Mouse (Mus musculus) NIH3T3 (cell line): ENCODE measurements around the gene Fgd3.

Source experiments
- DNase-seq: peaks from one replicate; pipeline ENCODE4 v3.0.0-alpha.2; 2012; ENCODE audit warnings: low read depth

Fgd3 gene

DNA sequence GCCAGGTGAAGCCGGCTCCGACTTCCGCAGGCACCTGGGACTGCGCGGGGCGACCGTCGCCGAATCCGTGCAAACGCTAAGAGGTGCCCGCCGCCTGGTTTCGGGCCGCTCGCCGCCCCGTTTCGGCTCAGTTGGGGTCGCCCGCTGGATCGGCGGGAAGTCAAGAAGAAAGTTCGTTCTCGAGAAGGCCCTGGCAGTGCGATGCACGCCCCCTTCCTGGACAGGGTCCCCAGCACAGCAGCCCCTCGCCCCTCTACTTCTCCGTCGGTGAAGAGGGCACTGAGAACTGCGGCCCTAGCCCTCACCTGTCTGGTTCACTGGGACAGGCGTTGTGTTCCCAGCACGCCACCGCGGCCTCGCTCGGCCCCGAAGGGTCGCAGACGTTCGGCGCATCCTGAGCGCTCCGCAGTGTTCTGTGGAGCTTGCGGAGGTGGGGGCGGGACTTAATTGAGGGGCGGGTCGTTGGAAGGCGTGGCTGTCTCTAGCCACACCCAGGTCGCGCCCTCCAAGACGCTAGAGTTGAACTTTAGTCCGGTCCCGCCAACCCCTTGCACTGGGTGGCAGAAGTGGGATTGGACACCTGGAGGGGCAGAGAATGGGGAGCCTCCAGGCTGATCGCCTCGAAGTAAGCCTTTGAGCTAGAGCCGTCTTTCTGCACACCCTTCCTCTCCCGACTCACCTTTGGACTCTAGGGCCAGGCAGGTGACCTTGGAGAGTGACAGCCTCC is 72.2 kb downstream of the Fgd3 start:
- DNase-seq: no peak

DNA sequence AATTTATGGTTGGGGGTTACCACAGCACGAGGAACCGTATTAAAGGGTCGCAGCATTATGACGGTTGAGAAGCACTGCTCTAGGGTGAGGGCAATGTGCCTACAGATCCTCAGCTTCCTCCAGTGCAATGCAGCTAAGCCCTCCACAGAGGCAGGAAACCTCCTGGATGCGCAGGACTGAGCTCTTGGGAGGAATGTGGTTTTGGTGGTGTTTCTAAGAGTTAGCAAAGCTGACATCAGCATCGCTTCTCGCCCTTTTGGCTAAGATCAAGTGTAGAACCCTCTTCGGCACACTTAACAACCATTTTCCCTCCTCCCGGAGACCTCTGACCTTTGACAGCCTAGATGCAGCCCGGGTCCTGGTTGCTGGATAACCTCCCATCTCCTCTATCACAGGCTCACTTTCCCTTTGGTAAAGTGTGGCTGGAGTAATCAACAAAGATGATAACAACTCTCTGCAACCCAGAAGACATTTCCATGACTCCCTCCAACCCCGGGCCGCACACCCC is 72.8 kb downstream of the Fgd3 start:
- DNase-seq: no peak

DNA sequence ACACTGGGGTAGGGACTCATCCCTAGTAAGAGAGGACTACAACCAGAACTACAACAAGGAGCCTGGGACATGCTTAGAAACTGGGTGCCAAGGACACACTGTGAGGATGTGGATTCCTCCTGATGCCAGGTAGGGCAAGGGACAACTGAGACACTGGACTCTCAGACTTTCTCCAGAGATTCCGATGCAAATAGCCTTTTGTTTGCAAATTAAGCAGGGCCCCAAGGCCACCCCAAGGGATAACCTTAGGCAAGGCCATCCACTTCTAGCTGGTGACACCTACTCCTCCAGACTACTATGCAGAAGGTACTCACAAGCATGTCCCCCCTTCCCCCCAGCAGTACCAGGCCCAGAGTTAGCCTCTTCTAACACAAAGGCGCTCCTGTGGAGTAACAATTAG is 73.5 kb downstream of the Fgd3 start:
- DNase-seq: no peak

DNA sequence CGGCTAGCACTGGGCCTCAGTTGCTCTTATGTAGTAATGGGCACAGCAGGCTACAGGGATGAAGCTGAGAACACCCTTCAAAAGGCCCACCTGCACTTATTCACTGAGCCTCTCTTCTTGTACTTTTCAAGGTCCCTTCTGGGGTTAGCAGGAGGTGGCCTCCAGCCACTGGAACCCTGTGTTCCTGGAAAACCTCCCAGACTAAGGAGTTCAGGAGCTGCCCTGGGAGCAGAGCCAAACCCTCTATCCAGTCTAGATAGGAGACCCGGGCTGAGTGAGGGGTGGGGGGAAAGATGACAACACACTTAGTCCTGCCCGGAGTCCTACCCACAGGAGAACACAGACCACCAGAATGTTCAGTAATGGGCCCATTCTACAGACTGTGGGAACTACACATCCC is 74.1 kb downstream of the Fgd3 start:
- no peak for DNase-seq

DNA sequence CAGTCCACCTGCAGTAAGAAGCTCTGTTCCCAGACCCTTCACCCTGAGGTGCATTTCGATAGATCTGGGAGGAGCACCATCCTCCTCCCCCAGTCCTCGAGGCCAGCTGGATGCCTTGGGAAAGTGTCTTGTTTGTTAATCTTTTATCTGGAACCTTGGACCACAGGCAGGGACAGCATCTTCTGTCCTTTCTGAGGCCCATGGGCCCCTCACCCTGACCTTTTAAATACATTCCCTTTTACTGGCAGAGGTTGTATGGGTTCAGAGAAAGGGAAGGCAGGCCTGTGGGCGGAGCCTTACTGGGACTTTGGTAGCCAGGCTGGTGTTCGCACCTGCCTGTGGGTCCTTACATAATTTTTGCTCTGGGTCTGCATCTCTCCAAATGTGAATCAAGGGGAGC is 74.9 kb downstream of the Fgd3 start:
- DNase-seq: no peak

DNA sequence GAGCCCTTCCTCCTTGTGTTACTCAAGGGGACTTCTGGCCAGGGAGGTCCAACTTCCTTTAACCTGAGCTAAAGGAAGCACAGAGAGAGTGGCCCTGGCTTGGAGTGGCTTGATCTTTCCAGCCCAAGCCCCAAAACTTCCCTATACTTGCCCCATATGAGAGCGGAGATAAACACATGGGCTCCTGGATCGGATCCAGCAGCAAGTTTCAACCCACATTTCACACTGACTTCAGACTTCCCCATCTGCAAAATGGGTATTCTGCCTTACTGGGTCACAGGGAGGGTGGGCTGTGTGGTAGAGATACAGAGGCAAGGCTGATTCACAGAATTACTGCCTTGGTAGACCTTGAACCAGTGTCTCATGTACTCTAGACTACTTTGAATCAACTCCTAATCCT is 76.6 kb downstream of the Fgd3 start:
- no peak for DNase-seq

DNA sequence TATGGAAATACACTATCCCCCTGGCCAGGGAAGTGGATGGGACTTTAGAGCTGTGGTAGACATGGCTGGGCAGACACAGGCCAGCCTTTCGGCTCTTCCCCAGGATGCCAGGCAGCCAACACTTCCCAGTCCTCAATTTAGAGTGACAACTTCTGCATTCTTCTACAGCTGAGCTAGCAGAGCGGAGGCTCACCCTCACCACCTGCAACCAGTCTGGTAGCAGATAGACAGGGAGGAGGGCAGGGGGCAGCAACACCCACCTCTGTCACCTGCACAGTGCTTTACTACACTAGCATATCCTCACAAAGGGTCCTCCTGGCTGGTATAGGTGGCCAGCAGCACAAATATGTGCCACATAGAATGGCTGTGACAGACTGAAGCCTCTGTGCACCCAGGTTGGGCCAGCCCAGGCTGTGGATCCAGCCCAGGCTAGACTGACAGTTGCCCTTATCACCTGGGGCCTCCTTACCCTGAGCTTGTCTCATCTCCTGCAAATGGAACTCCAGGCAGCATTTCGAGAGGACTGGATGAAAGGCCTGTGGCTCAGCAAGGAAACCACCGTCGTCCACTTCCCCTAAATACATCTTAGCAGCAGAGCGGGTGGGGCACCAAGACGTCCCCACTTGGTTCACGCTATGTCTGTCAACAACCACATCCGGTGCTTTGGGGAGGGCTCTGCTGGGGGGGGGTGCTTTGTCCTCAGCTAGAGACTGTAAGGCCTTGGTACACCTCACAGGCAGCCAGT is 77.6 kb downstream of the Fgd3 start:
- DNase-seq: no peak

DNA sequence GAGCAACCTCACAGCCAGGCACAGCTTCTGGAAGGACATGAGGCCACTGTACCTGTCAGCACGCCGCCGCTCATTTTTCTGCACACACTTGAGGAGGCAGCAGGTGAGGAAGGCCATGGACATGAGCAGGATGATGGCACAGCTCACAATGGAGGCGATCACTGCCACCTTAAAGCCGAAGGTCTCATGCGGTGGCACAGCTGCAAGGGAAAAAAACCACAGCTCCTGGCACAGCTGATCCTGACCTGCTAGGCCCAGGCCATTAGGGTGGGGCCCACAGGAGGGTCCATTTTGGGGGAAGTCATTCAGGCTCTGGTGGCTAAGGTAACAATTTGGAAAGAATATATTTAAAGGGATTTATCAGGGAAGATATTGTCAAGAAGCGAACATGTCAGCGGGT is 81.4 kb downstream of the Fgd3 start:
- no peak for DNase-seq

DNA sequence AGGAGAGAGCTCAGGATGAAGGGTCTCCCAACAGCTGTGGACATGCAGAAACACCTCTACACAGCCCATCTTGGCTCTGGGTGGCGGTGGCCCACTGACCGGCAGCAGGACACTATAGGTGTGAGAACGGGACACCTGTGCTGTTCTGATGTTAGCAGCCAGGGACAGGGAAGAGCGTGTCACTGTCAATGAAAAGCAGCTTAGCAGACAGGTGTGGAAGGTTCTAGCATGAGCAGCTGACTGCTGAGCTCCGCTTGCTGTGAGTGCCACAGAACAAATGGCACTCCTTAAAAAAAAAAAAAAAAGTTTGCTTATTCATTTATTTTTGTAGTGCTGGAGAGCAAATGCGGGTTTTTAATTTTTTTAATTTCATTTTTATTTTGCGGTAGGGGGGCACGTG is 82.5 kb downstream of the Fgd3 start:
- no peak for DNase-seq

DNA sequence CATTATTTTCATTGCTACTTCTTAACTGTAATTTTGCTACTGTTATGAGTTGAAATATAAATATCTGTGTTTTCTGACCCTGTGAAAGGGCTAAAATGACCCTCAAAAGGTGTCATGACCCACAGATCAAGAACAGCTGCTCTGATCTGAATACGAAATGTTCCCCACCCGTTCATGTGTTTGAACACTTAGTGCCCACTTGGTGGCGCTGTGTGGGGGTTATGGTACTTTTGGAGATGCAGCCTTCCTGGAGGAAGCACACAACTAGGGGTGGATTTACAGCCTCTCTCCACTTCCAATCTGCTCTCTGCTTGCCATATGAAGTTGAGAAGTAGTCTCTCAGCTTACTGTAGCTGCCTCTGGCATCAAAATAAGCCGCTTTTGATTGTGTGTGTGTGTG is 85.4 kb downstream of the Fgd3 start:
- no peak for DNase-seq

DNA sequence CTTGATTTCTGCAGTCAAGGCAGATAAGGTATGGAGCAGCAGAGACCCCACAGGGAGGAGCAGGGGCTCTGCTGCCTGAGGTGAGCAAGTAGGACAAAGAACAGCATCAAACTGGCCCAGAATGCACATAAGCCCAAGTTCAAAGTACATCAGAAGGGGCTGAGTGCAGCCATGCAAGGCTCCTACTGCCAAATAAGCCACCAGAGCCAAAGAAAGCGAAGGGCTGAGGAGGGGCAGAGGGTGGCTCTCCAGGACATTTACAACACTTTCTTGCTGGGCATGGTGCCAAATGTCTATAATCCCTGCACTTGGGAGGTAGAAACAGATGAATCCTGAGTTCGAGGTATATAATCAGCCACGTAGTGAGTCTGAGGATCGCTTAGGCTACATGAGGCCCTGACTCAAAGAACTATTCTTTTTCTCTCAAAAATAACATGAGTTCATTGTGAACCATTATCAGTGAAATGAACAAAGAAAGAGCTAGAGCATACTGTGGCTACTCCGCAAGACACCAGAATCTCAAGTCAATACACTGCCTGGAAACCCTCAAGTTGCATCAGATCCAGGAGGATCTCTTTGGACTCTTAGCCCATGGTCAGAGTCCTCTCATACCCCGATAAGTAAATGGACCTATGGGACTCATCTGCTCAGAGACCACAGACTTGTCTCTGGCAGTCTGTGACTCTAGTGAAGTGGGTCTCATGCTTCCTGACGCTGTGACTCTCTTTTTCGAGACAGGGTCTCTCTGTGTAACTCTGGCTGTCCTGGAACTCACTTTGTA is 86.1 kb downstream of the Fgd3 start:
- DNase-seq: no peak

DNA sequence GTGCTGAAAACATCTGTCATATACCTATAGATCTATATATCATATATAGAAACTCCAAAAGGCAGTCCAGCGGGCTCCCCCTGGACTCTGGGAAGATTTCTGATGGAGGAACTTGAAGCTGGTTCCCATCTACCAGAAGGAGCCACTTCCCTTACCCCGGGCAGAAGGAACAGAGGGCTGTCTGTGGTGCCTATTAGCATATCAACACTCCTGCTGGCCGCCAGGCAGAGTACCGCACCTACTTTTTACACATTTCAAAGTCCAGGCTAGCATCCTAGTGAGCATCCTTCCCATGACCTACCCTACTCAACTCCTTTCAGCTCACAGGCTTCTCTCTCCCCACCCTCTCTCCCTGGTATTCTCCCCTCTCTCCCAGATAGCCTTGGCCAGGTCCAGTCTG is 94.5 kb downstream of the Fgd3 start:
- no peak for DNase-seq

DNA sequence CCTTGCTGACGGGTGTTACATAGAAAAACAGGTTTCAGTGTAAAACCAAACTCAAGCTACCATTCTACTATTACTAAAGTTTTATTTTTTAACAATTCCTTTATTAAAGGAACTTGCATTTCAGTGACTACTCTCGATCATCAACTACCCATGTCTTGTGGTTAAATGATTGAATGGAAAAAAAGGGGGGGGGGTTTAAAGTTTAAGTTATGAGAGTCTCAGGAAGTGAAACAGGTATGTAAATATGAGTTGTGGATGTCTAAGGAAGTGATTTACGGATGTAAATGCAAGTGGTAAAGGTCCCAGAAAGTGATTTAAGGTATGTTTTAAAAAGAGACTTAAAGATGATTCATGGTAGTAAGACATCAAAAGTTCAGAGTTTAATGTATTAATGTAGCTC is 95.0 kb downstream of the Fgd3 start:
- DNase-seq: no peak

DNA sequence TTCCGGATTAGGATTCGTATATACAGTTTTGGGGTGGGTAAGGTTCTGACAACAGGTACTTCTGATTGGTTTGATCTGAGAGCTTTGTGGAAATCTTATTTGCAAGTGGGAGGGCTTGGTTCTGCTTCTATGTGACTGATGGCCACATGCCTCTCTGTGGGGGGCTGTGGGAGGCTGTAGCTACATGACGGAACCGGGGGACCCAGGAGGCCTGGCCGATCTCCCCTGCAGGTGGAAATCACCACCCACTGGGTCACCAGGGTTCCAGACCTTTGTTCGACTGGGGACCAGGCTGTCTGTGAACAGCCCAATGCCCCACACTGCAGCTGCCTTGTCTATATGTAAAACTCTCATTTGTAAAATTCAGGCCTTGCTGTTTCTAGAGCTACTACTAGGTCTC is 95.4 kb downstream of the Fgd3 start:
- no peak for DNase-seq

DNA sequence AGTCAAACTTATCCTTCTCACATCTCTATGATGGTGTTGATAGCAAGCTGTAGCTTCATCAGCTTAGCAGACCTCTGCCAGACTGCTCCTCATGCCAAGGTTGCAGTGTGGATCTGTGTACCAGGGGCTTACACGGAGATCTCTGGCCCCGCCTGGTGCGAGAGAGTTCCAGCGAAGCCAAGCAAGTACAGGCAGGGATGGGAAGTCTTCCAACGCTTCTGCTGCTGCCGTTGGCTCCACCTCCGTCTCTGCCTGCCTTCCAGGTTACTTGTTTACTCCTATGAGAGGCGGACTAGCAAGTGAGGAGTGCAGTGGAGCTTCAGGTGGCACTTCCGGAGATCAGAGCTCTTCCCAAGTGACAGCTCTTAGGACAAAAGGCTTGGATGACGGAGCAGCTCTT is 95.8 kb downstream of the Fgd3 start:
- DNase-seq: no peak

DNA sequence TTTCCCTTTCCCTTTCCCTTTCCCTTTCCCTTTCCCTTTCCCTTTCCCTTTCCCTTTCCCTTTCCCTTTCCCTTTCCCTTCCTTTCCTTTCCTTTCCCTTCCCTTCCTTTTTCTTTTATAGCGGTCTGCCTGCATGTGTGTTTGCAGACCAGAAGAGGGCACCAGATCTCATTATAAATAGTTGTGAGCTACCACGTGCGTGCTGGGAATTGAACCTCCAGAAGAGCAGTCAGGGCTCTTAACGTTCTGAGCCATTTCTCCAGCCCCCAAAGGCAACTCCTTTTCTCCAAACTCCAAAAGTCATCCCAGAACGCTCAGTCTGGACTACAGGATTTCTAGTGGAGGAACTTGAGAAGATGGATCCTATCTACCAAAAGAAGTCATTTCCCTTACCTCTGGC is 99.2 kb downstream of the Fgd3 start:
- no peak for DNase-seq

DNA sequence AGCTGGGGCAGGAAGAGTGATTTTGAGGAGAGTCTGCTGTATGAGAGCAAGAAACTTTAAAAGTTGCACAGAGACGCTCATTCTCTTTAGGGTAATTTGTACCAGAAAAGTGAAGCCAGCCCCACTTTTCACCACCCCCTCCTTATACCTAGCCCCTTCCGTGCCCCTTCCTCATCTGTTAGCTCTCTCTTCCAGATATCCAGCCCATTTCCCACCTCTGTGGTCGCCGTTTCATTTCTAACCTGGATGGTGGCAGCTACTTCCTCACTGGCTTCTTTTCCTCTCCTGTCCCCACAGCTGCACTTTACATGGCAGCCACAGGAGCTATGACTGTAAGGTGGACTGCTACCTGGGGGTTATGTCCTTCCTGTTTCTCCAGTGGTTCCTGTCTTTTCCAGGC is 100.7 kb downstream of the Fgd3 start:
- no peak for DNase-seq

DNA sequence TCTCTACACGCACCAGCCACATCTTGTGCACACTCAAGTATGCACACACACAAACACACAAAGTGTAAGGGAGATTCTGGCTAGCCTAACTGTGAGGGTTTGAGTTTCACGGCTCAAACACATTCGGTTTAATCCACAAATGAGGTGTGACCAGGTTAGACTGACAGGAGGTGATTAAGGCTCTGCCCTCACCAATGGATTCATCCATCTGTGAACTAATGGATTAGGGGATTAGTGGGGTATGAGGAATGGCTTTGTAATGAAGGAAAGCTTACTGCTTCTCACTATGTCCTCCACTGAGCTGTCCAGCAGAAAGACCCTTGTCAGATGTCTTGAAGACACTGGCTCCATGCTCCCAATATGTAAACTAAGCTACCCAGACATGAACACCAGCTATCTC is 101.5 kb downstream of the Fgd3 start:
- DNase-seq: no peak

DNA sequence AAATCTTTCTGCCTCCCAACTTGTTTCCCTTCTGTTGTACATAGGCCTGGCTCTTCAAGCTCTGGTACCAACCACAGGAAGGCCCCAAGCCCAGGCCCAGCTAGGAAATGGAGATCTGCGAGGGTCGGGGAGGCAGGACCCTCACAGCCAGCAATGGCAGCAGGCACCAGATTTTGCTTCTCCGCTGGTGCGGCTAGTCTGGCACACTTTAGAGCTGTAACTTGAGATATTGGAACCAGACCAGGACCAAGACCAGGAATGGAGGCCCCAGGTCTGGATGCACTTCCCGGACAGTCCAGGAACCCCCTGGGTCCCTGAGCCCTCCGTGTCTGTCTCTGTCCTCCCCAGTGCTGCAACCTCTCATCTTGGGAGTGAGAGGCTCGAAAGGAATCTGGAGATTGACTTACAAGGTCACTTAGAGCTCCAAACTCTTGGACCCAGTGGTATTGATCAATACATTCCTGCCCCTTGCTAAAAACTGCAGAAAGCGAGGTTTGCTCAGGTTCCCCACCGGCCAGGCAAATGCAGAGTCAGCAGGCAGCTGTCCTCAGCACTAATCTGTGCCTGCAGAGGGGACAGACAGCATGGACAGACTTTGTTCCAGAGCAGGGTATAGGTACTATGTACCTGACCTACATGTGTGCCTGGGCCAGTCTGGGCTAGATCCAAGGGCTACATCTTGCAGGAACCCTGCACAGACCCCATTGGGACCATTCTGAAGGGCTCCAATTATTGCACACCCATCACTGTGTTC is 103.1 kb downstream of the Fgd3 start:
- peak; percentile 17 for DNase-seq

DNA sequence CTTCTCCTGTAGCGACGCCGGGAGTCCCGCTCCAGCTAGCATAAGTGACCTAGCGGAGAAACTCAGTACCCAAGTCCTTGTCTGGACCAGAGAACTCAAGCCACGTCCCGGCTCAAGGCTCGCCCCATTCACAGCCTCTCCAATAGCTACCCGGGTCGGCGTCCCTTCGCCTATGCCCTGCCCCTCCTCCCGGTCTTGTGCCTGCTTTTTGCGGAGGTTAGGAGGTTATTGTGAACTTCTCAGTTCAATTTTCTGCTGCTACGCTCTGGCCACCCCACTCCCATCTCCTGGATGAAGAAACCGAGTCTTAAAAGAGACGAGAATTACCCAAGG is 103.9 kb downstream of the Fgd3 start:
- DNase-seq: no peak

DNA sequence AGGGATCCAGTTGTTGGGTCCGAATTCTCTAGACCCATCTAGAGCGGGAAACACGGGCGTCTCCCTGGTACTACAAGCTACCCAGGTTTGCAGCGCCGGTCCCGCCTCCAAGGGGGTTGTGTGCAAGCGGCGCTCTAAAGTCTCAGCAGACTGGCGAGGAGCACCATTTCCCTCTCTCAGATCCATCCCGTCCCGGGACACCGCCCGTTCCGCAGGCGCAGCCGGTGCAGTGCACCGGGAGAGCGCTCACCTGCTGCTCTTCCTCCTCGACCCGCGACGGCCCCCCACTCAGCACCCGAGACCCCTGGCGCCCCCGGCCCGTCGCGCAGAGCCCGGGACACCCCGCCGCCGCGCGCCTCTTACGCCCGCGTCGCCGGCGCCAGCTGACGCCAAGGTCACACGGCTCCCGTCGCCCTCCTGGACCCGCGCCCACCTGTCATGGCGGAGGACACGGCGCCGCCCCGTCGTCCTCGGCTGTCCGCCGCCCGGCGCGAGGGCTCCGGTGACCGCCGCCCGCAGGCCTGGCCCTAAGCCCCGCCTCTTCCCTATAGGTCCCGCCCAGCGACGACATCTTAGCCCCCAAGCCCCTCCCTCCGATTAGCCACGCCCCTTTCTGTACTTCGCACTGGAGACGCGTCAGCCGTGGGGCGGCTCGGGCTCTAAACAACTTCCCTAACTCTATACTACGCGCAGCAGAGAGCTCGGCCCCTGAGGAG is 104.4 kb downstream of the Fgd3 start, which contains the start of gene Card19:
Card19 (minus strand) TSS at position 534 of the 716 bp plus-strand sequence.
- peak; percentile 97 for DNase-seq

DNA sequence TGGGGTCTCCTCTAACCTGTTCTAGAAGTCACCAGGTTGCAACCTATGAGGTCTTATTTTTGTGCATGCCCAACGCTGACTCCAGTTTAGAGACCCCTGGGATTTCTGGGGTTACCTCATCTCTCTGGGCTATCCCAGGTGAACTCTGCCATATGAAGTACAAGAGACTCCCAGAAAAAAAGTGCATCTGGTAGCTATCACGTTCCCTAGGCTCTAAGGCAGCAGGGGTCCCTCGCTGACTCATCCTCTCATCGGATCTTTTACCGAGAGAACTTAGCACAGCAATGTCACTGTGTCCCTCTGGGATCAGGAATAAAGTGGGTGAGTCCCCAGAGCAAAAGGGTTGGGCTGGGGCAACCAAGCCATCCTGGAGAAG is 105.0 kb downstream of the Fgd3 start:
- no peak for DNase-seq
